Mouse (Mus musculus): ENCODE data around the gene Gm45753. TPM values are rescaled to one million over a fixed set of nuclear protein-coding genes. Genes with fewer than 3 reads are reported as not detected.

The Gm45753 gene
- polyA plus RNA-seq, 2 experiments from 2014 or later = not detected

GRCm38 (mm10) chr8:45274317-45274716, 33.9 kb downstream of the Gm45753 start:
- no peak for ATAC-seq

- ATAC-seq = no peak
These were observed 39.2 kb downstream of the Gm45753 start for GRCm38 (mm10) chr8:45269056-45269455.

- no peak for ATAC-seq
These were observed 39.8 kb downstream of the Gm45753 start for GRCm38 (mm10) chr8:45268485-45268884.

GRCm38 (mm10) chr8:45267611-45268391, 40.5 kb downstream of the Gm45753 start:
- ATAC-seq = no peak

GRCm38 (mm10) chr8:45266993-45267392, 41.3 kb downstream of the Gm45753 start:
- no peak for ATAC-seq

- ATAC-seq = no peak
These were observed 43.3 kb downstream of the Gm45753 start for GRCm38 (mm10) chr8:45264918-45265317.

GRCm38 (mm10) chr8:45262851-45263250, 45.4 kb downstream of the Gm45753 start:
- ATAC-seq = no peak

- no peak for ATAC-seq
These were observed 46.3 kb downstream of the Gm45753 start, which contains the start of gene F11 for GRCm38 (mm10) chr8:45261920-45262319. Gene F11, minus strand, starts transcription at chr8:45262031.

- no peak for ATAC-seq
These were observed 49.8 kb downstream of the Gm45753 start for GRCm38 (mm10) chr8:45258421-45258820.

GRCm38 (mm10) chr8:45255040-45255439, 53.2 kb downstream of the Gm45753 start:
- no peak for ATAC-seq

- ATAC-seq = no peak
These were observed 53.9 kb downstream of the Gm45753 start for GRCm38 (mm10) chr8:45254194-45254842.

GRCm38 (mm10) chr8:45253586-45253985, 54.7 kb downstream of the Gm45753 start:
- ATAC-seq = no peak

- ATAC-seq = no peak
These were observed 55.2 kb downstream of the Gm45753 start for GRCm38 (mm10) chr8:45253111-45253510.

- ATAC-seq = no peak
These were observed 62.0 kb downstream of the Gm45753 start for GRCm38 (mm10) chr8:45246307-45246706.

GRCm38 (mm10) chr8:45239363-45239762, 68.9 kb downstream of the Gm45753 start:
- no peak for ATAC-seq

GRCm38 (mm10) chr8:45238282-45238681, 70.0 kb downstream of the Gm45753 start:
- ATAC-seq = no peak

- ATAC-seq = no peak
These were observed 71.9 kb downstream of the Gm45753 start for GRCm38 (mm10) chr8:45236164-45236912.

- ATAC-seq = no peak
These were observed 73.0 kb downstream of the Gm45753 start for GRCm38 (mm10) chr8:45235228-45235627.

GRCm38 (mm10) chr8:45233256-45233655, 75.0 kb downstream of the Gm45753 start:
- no peak for ATAC-seq
